Mouse (Mus musculus) cerebral cortex, adult 2 months (tissue): Measurements from ENCODE around the gene Nkd1.

ENCODE experiments used
- WGBS: fragments of 180-500 bp; shearing (Covaris S2); methylation state at CpG from one replicate; pipeline ENCODE4 v1.1.7; 2018; 5-methylcytosine and 5-hydroxymethylcytosine counted together

Nkd1 gene

DNA sequence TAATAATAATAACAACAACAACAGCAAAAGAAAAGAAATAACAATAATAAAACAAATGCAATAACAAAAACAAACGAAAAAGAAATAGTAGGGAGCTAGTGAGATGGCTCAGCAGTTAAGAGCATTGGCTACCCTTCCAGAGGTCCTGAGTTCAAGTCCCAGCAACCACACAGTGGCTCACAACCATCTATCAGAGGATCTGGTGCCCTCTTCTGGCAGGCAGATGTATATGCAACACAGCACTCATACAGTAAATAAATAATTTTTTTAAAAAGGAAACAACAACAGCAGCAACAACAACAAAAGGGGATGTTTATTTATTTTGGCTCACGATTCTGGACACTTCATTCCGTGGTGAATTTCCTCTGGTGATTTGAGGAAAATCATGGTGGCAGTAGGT, 98.4 kb downstream of the Nkd1 start:
- WGBS = 78% methylated on average over 3 of the region's 3 CpGs

DNA sequence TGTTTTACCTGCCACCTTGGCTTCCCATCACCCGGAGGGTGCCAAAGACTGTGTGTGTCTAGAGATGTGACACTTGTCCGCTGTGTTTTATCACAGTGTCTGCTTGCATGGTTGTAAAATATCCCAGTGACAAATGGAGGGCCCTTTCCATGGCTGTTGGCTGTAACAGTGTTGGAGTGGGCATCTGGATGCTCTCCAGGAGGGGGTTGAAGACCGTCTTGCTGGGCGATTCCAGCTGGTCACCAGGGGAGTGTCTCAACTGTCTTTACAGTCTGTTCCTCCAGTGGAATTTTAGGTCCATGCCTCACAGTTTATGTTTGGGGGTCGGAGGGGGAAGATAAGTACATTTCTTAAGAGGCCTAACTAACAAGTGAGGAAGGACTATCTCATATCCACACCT, 99.8 kb downstream of the Nkd1 start:
- 58% methylated on average over 5 of the region's 5 CpGs for WGBS

DNA sequence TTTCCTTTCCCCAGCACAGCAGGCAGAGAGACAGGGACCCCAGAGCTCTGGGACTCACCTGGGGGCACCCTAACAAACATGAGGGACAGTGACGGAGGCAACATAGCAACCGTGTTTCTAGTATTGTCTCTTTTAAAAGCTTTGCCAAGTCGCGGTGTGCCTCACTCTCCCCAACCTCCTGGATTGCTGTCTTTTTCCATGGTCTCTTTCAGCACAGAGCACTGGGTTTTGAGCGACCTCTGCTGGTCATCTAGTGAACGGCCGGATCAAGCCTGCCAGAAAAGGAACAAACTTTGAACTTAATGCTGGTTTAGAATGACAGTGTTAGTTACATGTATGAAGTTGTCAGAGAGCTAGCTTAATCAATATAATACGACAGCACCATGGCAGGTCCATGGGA, 100.3 kb downstream of the Nkd1 start:
- under 1% methylated on average over 8 of the region's 8 CpGs for WGBS

DNA sequence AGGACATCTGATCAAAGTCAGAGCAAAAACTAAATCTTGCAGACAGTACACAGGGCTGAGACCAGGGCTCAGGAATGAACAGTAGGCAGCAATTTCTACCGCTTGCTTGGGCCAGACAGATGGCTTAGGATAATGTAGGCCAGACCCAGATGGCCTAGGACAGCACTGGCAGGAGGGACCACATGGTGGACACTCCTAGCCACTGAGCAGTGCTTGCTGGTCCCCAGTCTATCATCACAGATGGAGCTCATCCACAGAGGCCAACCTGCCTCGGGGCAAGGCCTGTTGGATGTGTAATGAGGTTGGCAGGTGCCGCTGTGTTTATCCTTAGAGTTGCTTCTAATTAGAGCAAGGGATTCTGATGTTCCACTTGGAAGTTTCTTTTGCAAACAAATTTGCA, 102.2 kb downstream of the Nkd1 start:
- WGBS = 76% methylated on average over 3 of the region's 3 CpGs

DNA sequence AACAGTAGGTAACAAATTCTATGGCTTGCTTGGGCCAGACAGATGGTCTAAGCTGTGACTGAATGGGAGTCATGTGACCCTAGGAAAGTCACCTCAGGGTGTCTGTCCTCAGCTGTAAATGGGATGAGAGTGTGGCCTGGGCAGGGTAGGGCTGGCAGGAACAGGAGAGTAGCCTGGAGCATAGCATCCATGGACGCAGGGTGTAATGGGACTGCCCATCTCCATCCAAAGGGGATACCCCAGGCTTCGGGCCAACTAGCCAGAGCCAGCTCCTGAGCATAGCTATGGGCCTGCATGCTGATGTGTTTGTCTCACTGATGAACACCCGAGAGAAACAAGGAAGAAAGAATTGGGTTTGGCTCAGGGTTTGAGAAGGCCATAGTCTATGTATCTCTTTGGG, 103.1 kb downstream of the Nkd1 start:
- 80% methylated on average over 3 of the region's 3 CpGs for WGBS

DNA sequence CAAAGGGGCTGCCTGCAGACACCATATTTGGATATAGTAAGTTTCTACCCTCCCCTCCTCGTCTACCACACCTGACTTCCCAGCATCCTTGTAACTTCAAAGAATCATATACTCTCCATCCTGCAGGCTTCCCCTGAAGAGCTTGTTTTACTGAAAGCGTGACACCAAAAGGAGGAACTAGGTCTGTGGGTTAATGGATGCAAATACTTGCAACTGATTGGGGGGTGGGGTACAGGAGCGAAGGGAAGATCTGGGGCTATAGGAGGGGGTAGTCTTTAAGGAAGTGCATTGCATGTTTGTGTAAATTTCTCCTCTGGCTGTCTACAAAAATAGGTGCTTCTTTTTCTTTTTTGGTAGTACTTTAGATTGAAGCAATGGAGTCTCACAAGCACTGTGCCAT, 105.3 kb downstream of the Nkd1 start:
- WGBS = 75% methylated on average over 3 of the region's 3 CpGs

DNA sequence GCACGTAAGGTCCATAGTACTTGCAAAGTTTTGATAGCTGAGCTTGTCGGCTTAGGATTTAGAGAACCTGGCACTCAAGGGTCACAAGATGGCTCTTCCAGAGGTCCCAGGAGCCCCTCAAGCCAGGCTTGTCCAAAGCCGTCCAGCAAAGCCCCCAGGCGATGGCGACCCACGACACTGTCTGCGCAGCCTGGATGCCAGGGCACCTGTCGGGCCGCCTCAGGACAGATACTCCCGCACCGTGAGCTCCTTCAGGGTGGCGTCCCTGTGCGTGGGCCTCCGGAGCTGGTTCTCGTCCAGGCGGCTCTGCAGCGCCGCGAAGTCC, 105.7 kb downstream of the Nkd1 start:
- 21% methylated on average over 19 of the region's 19 CpGs for WGBS

DNA sequence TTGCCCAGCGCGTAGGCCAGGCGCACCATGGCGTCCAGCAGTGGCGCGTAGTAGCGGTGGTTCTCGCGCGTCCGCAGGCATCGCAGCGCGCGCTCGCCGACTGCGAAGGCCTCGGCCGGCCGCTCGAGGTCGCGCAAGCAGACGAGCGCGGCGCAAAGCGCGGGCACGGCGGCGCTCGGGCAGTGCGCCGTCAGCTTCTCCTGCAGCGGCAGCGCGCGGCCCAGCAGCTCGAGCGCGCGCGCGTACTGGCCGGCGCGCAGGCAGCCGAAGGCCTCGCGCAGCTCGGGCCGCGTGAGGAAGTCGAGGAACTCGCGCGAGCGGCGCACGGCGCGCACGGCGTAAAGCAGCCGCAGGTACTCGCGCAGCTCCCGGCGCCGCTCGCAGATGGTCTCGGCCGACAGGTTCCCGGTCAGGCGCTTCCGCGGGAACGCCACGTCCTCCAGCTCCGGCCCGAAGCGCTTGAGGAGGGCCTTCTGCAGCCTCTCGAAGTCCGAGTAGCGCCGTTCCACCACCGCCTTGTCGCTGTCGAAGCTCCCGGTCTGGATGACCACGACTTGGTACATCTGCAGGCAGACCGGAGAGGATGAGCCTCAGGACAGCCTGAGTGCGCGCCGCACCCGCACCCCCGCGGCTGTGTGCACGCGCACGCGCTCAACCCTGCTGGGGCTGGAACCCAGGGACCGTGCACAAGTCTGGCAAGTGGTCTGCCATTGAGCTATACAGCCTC, 106.3 kb downstream of the Nkd1 start:
- WGBS = 7% methylated on average over 105 of the region's 105 CpGs

DNA sequence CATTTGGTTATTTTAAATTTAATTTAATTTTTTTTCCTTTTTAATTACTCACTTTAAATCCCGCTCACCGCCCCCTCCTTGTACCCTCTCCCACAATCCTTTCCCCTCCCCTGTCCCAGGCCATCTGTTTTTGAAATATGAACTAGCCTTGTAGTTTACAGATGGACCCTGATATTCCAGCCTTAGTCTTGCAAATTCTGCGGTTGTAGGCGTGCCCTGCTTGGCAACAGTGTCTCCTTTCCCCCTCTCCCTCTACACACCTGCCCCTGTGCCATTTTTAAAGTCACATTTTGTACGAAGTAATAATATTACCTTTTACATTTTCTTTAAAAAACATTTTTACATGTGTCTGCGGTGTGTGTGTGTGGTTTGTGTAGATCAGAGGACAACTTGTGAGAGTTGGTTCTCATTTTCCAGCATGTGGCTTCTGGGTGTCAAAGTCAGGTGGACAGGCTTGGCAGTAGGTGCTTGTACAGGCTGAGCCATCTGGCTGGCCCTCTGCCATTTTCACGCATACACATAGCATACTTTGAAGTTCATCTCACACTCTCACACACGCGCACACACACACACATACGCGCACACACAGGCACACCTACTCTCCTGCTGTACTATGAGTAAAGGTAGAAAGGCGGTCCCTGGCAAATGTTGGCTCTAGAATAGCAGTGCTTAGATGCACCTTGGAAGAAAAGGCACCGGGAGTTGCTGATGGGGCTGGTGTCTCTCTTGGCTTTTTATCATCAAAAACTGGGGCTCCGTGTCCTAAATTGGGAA, 107.0 kb downstream of the Nkd1 start:
- WGBS = 48% methylated on average over 14 of the region's 14 CpGs

DNA sequence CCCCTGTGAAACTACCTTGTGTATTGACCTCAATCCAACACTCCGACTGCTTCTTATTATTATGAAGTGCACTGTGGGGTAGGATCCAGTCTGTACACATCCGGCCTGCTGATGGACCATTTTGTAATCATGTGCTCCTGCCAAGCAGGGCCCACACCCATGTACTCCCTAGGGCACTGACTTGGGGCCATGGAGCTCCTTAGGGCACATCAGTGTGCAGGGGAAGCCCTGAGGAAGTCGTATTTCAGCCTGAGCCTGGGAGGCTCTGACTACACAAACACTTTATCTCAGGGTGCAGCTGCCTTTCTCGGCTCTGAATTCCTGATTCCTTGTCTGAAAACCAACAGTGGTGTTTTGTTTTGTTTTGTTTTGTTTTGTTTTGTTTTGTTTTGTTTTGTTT, 109.1 kb downstream of the Nkd1 start:
- 89% methylated on average over 4 of the region's 4 CpGs for WGBS

DNA sequence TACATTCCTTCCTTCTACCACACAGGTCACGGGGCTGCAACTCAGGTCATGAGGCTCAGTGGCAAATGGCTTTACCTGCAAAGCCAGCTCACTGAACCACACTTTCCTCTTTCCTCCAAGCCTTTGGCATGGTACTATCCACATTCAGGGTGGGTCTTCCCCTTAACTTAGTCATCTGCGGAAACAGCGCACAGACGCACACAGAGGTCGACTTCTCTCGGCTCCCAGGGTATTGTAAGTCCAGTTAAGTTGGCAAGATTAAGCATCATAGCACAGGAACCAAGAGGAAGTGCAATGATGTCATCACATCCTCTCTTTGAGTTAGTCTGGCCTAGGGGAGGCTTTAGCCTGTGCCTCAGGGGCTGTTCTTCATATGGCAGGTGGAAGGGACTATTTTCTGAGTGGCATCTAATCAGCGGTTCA, 112.2 kb downstream of the Nkd1 start:
- 77% methylated on average over 7 of the region's 7 CpGs for WGBS

DNA sequence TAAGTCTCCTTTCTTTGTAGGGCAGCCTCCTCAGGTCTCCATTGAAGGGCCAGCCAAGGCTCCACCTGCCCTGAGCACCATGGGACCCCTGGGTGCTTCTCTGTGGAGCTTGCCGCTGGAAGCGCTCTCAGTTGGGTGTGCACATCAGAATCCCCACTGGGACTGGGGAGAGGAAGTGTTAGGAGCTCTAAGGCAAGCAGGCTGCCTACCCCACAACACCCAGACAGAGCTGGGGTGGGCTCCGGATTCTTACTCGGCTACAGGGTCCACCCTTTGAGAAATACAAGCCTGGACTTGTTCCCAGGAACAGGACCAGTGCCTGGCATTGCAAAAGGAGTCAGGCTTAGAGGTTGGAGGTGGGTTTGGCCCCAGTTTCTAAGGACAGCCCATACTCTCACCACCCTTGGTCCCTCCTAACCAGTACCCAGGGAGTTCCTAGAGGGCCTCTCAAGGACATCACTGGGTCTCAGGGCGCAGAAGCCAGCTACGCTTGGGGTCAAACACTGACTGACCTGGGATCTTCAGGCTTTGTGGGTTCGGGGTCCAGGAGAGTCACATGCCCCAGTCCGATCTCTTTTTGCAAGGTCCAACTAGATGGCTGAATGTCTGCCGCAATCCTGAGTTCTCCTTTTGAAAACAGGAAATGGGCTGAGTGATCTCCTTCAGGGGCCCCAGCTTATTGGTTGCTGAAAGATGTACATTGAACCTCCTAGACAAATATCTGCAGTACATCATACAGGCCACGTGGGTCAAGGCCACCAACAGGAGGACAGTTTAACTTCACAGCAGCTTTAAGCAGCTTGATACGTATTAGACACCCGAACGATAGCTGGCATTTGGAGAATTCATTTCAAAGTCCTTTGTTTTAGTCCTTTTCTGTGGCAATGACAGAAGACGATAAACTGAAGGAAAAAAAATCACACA, 114.6 kb downstream of the Nkd1 start, which contains the start of gene Snx20:
Gene Snx20 (minus strand): TSS at position 655 of the 924 bp plus-strand sequence.
- WGBS = 82% methylated on average over 14 of the region's 14 CpGs

DNA sequence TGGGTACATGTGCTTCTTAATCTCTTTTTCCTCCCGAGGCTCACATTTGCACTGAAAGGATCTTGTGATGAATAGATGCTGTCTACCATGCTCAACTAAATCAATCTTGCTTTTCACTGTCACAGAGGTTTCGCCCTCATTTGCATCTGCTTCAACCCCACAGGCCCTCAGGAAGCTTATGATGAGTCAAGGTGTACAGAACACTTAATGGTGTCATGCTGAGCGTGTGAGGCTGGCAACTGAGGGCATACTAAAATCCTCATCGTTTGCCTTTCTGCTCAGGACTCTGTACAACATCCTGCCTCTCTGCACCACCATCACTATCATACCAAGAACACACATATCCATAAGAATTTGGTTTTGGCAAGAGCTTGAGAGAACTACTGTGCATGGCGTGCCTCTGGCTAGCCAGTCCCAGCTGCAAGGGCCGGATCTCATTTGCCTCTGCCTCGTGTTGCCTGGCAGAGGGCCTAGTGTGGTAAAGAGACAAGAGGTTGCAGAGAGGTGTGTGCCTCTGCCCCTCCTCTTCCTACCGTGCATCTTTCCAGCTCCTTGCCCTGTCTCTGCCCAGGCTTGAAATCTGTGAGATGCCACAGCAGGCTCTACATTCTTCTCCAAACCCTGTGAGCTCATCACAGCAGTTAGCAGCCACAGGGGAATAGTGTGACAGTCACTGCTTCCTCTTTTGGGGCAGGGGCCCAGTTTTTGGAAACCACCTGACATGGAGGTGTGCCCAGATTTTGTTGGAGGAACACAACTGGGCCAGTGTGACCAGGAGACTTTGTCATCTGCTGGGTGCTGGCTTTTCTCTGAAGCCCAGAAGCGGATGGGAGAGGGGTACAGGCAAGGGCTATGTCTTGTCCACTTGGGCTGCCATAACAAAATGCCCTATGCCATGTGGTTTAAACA, 116.2 kb downstream of the Nkd1 start:
- WGBS = 82% methylated on average over 9 of the region's 9 CpGs

DNA sequence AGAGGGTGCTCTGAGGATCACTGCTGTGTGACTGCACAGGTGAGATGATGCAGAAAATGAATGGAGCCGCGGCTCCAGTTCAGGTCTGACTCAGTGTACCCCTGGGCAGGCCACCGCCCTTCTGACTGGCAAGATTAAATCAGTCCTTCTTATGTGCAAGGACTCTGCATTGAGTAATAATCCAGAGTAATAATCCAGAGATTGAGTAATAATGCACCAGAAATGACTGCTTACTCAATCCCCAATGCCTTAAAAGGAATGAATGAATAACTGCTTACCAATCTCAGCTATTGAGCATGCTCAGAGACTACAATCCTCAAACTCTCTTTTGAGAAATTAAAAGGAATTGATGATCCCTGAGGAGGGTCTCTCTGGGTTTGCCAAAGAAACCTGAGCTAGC, 117.8 kb downstream of the Nkd1 start:
- WGBS = over 99% methylated on average over 3 of the region's 3 CpGs

DNA sequence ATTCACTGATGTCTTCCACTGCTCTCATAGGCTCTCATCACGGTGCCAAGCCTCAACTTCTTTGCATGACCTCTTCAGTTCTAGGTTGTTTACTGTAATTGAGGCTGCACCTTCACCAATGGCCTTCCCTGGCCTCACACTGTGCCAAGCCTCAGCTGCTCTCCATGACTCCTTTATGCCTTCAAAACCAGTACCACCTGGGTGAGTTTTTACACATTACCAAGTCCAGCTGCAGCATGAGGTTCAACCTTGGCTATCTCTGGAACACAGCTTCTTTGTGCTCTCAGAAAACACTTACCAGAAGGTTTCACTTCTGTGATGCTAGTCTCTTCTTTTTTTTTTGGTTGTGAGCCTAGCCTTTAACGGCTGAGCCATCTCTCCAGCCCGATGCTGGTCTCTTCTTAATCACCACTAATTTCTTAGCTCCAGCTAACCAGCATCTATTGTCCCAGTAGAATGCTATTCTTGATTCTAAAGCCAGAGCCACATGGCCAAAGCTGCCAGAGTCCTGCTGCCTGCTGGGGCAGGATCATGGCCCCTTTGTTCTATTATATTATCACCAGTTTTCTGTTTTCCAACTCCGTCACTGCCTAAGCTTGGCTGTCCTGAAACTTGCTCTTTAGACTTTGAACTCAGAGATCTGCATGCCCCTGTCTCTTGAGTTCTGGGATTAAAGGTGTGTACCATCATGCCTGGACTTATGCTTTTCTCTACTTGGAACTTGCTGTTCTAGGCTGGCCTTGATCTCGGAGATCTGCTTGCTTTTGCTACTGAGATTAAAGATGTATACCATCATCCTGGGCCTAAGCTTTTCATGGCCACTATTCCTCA, 121.8 kb downstream of the Nkd1 start:
- WGBS = 69% methylated on average over 5 of the region's 5 CpGs
